Mouse (Mus musculus) stomach, embryonic 14.5 days (tissue): ENCODE data around the gene Vkorc1. TPM values are rescaled to one million over a fixed set of nuclear protein-coding genes. Genes with fewer than 3 reads are reported as not detected.
A peak's percentile ranks its signal among the peaks of the same experiment; 100 is the strongest.

ENCODE experiments used
- ATAC-seq: fragments of 200-750 bp; cut with Nextera tagmentation; 2 replicates; pipeline ENCODE4 v1.8.0; 2017; ENCODE audit warnings: low read depth, moderate TSS enrichment; ENCODE audit not compliant: insufficient number of reproducible peaks, insufficient read depth, low FRiP score
- H3K27ac ChIP-seq: fragments of 300-500 bp; sonication (generic); 2 replicates; pipeline ENCODE4 v1.5.1; 2014; ENCODE audit warnings: mild to moderate bottlenecking, low read length, moderate library complexity, mixed read lengths
- H3K27me3 ChIP-seq: fragments of 300-500 bp; sonication (generic); 2 replicates; pipeline ENCODE4 v1.6.1; 2014; ENCODE audit warnings: low read length, control low read depth, mixed read lengths; ENCODE audit not compliant: control insufficient read depth, insufficient read depth
- H3K36me3 ChIP-seq: fragments of 300-500 bp; sonication (generic); 2 replicates; pipeline ENCODE4 v1.6.1; 2014; ENCODE audit warnings: mild to moderate bottlenecking, control low read depth, low read length, moderate library complexity, mixed read lengths; ENCODE audit not compliant: control insufficient read depth, insufficient read depth
- H3K4me1 ChIP-seq: fragments of 300-500 bp; sonication (generic); 2 replicates; pipeline ENCODE4 v1.6.1; 2014; ENCODE audit warnings: low read length, control low read depth, mixed read lengths; ENCODE audit not compliant: control insufficient read depth, insufficient read depth
- H3K4me2 ChIP-seq: fragments of 300-500 bp; sonication (generic); replicated peaks from 2 replicates; pipeline ENCODE4 v1.6.1; 2014; ENCODE audit warnings: low read depth, low read length, control low read depth
- H3K4me3 ChIP-seq: fragments of 300-500 bp; sonication (generic); 2 replicates; pipeline ENCODE4 v1.5.1; 2014; ENCODE audit warnings: low read depth, low read length, control low read depth
- H3K9ac ChIP-seq: fragments of 300-500 bp; sonication (generic); replicated peaks from 2 replicates; pipeline ENCODE4 v1.6.1; 2014; ENCODE audit warnings: low read depth, mild to moderate bottlenecking, control low read depth, low read length, moderate library complexity, mixed read lengths
- H3K9me3 ChIP-seq: fragments of 300-500 bp; sonication (generic); 2 replicates; pipeline ENCODE4 v1.6.1; 2016; ENCODE audit warnings: low read depth, low read length, control low read depth; ENCODE audit not compliant: control insufficient read depth
- WGBS: fragments of 180-500 bp; shearing (Covaris S2); extraction: QIAGEN DNeasy Blood & Tissue Kit; methylation state at CpG from one replicate; pipeline ENCODE4 v1.1.7; 2014; 5-methylcytosine and 5-hydroxymethylcytosine counted together
- polyA plus RNA-seq: library from polyadenylated mRNA; unstranded; fragments of >200 nt; fragmentation: Nextera tagmentation; extraction: Ambion mirVana; gene quantifications from 2 replicates; pipeline ENCODE4 v1.2.1, GENCODE M21; 2014

Vkorc1 gene
- polyA plus RNA-seq, 1 experiment from 2014 or later, result 184 TPM

DNA sequence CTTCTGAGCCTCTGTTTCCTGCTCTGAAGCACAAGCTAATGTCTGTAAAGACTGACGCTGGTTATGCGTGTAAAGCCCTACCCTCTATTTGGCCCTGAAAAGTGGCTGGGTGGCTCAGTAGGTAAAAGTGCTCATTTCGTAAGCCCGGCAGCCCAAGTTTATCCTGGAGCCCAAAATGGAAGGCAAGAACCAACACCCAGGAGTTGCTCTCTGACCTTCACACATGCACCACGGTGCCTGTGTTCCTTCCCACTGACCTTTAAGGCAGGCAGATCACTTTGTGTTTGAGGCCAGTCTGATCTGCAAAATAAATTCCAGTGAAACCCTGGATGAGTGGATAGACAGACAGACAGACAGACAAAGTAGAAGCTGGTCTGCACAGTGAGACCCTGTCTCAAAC, 28.3 kb upstream of the Vkorc1 start:
- H3K9me3 ChIP-seq, result no peaks in the 10 kb centered on the region
- whole genome bisulfite sequencing, result 83% methylated on average over 5 of the region's 5 CpGs
- H3K4me1 ChIP-seq, result 0 out of 2 replicates have a peak, but pooled peaks cover 3% of the 10 kb centered on the region
- no peak for ATAC-seq
- H3K4me2 ChIP-seq, result no peak overlapping the region
- H3K4me3 ChIP-seq, result no peak overlapping the region
- no peaks in the 10 kb centered on the region for H3K27me3 ChIP-seq
- peaks cover 14% of the 10 kb centered on the region for H3K36me3 ChIP-seq
- H3K9ac ChIP-seq, result 0 out of 2 replicates have a peak overlapping the region, but pooled peaks have one; percentile 0
- peak overlapping the region; percentile 91; the same call in 1 of the 2 replicates for H3K27ac ChIP-seq

DNA sequence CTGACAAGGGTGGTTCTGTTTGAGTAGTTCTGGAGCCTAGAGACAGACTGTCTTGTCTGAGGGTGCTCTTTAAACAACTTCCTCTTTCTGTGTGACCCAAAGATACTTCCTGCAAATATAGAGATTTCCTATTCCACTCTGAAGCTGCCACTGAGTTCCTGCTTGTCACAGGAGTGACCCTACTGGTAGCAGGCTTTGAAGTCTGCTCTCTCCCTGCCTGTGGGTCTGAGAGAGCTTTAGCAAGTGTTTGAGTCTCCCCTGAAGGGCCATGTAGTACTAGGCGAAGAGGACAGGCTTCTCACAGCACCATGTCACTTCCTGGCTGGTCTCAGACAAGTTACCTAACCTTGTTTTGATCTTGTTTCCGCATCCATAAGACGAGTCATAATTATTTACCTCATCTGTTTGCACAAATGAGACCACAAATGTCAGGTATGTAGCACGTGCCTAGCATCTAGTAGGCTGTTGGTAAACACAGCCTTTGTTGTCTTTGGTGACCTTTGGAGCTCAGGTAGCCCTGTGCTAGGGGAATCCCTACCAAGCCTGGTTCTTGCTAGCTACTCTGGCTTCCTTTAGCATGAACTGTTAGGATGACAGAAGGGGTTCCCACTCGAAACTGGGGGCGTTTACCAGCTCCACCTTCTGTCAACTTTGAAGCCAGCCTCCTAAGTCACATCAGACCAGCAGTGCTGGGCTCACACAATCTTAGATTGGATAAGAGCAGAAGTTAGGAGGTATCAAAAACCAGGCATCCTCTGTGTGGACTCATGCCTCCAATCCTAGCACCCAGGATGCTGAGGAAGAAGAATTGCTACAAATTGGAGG, 27.2 kb upstream of the Vkorc1 start:
- no peak overlapping the region for H3K9ac ChIP-seq
- no peak overlapping the region for H3K4me2 ChIP-seq
- no peak overlapping the region for H3K4me3 ChIP-seq
- peaks cover 14% of the 10 kb centered on the region for H3K36me3 ChIP-seq
- 0 out of 2 replicates have a peak, but pooled peaks cover 3% of the 10 kb centered on the region for H3K4me1 ChIP-seq
- no peaks in the 10 kb centered on the region for H3K9me3 ChIP-seq
- peak overlapping the region; percentile 59; the same call in 1 of the 2 replicates for H3K27ac ChIP-seq
- 65% methylated on average over 6 of the region's 6 CpGs for WGBS
- ATAC-seq, result no peak
- H3K27me3 ChIP-seq, result no peaks in the 10 kb centered on the region

DNA sequence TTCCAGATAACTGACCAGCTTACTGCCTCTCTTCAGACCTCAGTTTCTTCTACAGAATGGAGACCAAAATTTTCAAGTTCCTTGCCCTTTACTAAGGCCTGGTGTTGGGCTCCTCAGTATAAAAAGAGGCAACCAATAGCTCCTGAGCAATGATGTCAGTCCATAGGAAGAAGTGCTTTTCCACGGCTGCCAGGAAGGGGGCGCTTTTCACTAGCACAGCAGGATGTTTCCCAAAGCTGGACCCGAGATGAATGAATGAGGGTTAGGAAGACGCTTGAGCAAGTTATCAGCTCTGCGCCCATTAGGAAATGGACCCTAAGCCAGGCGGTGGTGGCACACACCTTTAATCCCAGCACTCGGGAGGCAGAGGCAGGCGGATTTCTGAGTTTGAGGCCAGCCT, 26.1 kb upstream of the Vkorc1 start:
- WGBS, result 66% methylated on average over 8 of the region's 8 CpGs
- Histone ChIP-seq H3K9me3 (no peaks in the 10 kb centered on the region), H3K27me3 (no peaks in the 10 kb centered on the region), H3K4me2 (no peak overlapping the region), H3K9ac (no peak overlapping the region), H3K4me1 (0 out of 2 replicates have a peak, but pooled peaks cover 3% of the 10 kb centered on the region), H3K4me3 (no peak overlapping the region), H3K36me3 (peaks cover 17% of the 10 kb centered on the region), H3K27ac (no peak overlapping the region)
- no peak for ATAC-seq

DNA sequence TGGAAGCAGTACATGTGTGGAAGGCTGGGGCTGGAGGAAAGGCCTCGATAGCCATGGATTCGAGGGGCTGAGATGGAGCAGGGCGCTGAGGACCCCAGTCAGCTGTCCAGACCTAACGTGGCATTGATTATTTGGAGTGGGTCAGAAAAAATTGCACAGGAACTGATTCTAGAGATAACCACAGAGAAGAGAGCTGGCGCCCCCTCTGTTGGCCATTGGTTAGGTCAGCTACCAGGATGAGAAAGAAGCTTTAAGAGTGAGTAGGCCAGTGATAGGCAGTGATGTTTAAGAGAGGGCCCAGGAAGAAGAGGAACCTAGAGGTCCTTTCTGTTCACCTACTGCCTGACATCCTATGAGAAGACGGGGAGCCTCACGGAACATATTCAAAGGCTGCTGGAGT, 23.9 kb upstream of the Vkorc1 start:
- WGBS, result 70% methylated on average over 7 of the region's 7 CpGs
- peaks cover 10% of the 10 kb centered on the region for H3K36me3 ChIP-seq

DNA sequence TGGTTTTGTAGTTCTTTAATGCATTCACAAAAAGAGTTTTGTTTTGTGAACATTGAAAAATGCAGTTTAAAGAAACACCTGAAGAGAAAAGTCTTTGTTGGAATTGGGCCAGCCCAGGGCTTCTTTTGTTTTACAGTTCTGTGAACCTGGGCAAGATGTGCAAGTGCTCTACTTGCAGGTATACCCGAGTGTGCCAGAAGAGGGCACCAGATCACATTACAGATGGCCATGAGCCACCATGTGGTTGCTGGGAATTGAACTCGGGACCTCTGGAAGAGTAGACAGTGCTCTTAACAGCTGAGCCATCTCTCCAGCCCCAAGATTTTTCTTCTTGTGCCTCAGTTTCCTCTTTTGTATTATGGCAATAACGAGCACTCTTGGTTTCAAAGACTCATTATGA, 22.8 kb upstream of the Vkorc1 start:
- Histone ChIP-seq H3K4me2 (no peak overlapping the region), H3K9me3 (no peaks in the 10 kb centered on the region), H3K27ac (no peak overlapping the region), H3K36me3 (peaks cover 10% of the 10 kb centered on the region), H3K4me3 (no peak overlapping the region), H3K9ac (no peak overlapping the region), H3K4me1 (peaks cover under 1% of the 10 kb centered on the region; the same call in 1 of the 2 replicates), H3K27me3 (no peaks in the 10 kb centered on the region)
- WGBS, result 54% methylated on average over 3 of the region's 3 CpGs
- no peak for ATAC-seq

More for the DNA sequence above, 23.9 kb upstream of the Vkorc1 start:
- no peak overlapping the region for H3K4me2 ChIP-seq
- no peak overlapping the region for H3K9ac ChIP-seq
- H3K9me3 ChIP-seq, result no peaks in the 10 kb centered on the region
- H3K4me1 ChIP-seq, result 0 out of 2 replicates have a peak, but pooled peaks cover 3% of the 10 kb centered on the region
- no peaks in the 10 kb centered on the region for H3K27me3 ChIP-seq
- no peak overlapping the region for H3K4me3 ChIP-seq
- ATAC-seq, result no peak
- H3K27ac ChIP-seq, result no peak overlapping the region

DNA sequence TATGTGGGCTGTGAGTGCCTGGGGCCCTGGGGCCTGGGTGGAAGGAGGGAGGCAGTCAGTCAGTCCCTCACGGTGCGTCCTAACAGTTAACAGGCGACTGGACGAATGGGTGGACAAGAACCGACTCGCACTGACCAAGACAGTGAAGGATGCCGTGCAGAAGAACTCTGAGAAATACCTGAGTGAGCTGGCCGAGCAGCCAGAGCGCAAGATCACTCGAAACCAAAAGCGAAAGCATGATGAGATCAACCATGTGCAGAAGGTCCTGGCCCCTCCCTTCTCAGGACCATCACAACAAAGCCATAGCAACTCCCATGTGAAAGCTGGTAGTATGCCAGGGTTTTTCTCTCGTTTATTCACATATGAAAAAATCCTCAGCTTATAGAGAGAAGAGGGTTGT, 19.9 kb upstream of the Vkorc1 start:
- ATAC-seq, result no peak
- Histone ChIP-seq H3K4me1 (peaks cover 4% of the 10 kb centered on the region; the same call in 1 of the 2 replicates), H3K9ac (no peak overlapping the region), H3K27me3 (no peaks in the 10 kb centered on the region), H3K9me3 (no peaks in the 10 kb centered on the region), H3K4me2 (no peak overlapping the region), H3K27ac (no peak overlapping the region), H3K36me3 (peaks cover 8% of the 10 kb centered on the region), H3K4me3 (no peak overlapping the region)
- 87% methylated on average over 12 of the region's 12 CpGs for WGBS

DNA sequence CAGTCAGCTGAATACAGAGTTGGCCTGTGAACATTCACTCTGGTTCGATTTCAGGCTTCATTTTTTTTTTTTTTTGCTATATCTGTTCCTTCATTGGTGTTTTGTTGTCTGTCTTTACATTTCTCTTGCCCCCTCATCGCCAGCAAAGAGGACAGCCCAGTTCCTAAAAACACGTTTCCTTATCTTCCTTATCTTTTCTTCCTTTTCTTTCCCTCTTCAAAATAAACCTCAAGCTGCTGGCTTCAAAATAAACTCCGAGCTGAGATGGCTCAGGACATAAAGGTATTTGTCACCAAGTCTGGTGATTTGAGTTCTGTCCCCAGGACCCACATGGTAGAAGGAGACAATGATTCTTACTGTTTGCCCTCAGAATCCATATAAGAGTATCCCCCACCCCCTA, 17.5 kb upstream of the Vkorc1 start:
- 15% methylated on average over 4 of the region's 4 CpGs for WGBS
- Histone ChIP-seq H3K9me3 (no peaks in the 10 kb centered on the region), H3K4me1 (peaks cover 4% of the 10 kb centered on the region; the same call in 1 of the 2 replicates), H3K36me3 (peaks cover 23% of the 10 kb centered on the region), H3K27me3 (no peaks in the 10 kb centered on the region), H3K27ac (peak overlapping the region; percentile 82; the same call in 1 of the 2 replicates), H3K9ac (peak overlapping the region; percentile 58), H3K4me3 (peak overlapping the region; percentile 92), H3K4me2 (peak overlapping the region; percentile 51)
- no peak for ATAC-seq

DNA sequence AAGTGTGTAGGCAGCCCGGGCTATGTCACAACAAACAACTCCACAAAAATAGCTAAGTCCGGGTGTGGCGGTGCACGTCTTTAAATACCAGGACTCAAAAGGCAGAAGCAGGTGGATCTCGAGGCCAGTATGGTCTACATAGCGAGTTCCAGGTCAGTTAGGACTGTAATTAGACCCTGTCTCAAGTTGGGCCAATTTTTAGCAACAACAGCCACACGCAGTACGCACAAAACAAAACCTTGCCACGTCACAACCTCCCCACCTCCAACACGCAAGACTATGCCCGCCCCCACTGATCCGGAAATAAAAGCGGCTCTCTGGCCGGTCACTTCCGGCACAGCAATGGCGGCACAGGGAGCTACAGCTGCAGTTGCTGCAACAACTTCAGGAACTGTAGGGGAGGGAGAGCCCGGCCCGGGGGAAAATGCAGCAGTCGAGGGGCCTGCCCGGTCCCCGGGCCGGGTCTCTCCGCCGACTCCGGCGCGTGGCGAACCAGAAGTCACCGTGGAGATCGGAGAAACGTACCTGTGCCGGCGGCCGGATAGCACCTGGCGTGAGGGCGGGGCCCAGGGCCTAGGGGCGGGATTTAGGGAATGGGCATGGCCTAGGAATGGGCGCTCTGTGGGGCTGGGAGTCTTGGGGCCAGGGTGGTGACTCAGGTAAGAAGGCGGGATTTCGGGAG, 16.9 kb upstream of the Vkorc1 start, which contains the start of gene Kat8:
Gene Kat8 (plus strand): TSS at position 327 of the 682 bp plus-strand sequence.
- peak within 1 kb of the TSS; percentile 58 for H3K9ac ChIP-seq
- H3K27me3 ChIP-seq, result no peaks in the 10 kb centered on the region
- no peaks in the 10 kb centered on the region for H3K9me3 ChIP-seq
- peaks cover 29% of the 10 kb centered on the region for H3K36me3 ChIP-seq
- WGBS, result under 1% methylated on average over 40 of the region's 40 CpGs
- H3K4me2 ChIP-seq, result peak within 1 kb of the TSS; percentile 51
- peak within 1 kb of the TSS; percentile 82 for H3K27ac ChIP-seq
- peaks cover 4% of the 10 kb centered on the region; the same call in 1 of the 2 replicates for H3K4me1 ChIP-seq
- peak; percentile 96 for ATAC-seq
- peak within 1 kb of the TSS; percentile 92 for H3K4me3 ChIP-seq
